Mouse (Mus musculus) limb, embryonic 13.5 days (tissue): ENCODE measurements around the gene Tekt2. TPM values are rescaled to one million over a fixed set of nuclear protein-coding genes. Genes with fewer than 3 reads are reported as not detected.

Experiments
- ATAC-seq: fragments of 200-750 bp; cut with Nextera tagmentation; 2 replicates; pipeline ENCODE4 v1.8.0; 2017; ENCODE audit warnings: low read depth, moderate number of reproducible peaks, moderate TSS enrichment; ENCODE audit not compliant: low FRiP score
- H3K27ac ChIP-seq: fragments of 300-500 bp; sonication (generic); 2 replicates; pipeline ENCODE4 v1.5.1; 2015; ENCODE audit warnings: inconsistent platforms, mild to moderate bottlenecking, moderate library complexity
- H3K27me3 ChIP-seq: fragments of 300-500 bp; sonication (generic); 2 replicates; pipeline ENCODE4 v1.6.1; 2015; ENCODE audit warnings: mild to moderate bottlenecking, inconsistent platforms
- H3K36me3 ChIP-seq: fragments of 300-500 bp; sonication (generic); 2 replicates; pipeline ENCODE4 v1.6.1; 2015; ENCODE audit warnings: inconsistent platforms, mild to moderate bottlenecking, moderate library complexity
- H3K4me1 ChIP-seq: fragments of 300-500 bp; sonication (generic); 2 replicates; pipeline ENCODE4 v1.6.1; 2015; ENCODE audit warnings: inconsistent platforms
- H3K4me2 ChIP-seq: fragments of 300-500 bp; sonication (generic); replicated peaks from 2 replicates; pipeline ENCODE4 v1.6.1; 2015; ENCODE audit warnings: inconsistent platforms, mild to moderate bottlenecking, moderate library complexity
- H3K4me3 ChIP-seq: fragments of 300-500 bp; sonication (generic); 2 replicates; pipeline ENCODE4 v1.5.1; 2015; ENCODE audit warnings: moderate library complexity, mild to moderate bottlenecking, inconsistent platforms
- H3K9ac ChIP-seq: fragments of 300-500 bp; sonication (generic); 2 replicates; pipeline ENCODE4 v1.6.1; 2015; ENCODE audit warnings: mild to moderate bottlenecking, inconsistent platforms
- H3K9me3 ChIP-seq: fragments of 300-500 bp; sonication (generic); 2 replicates; pipeline ENCODE4 v1.6.1; 2016; ENCODE audit warnings: inconsistent platforms
- WGBS: fragments of 180-500 bp; shearing (Covaris S2); methylation state at CpG from one replicate; pipeline ENCODE4 v1.1.7; 2015; 5-methylcytosine and 5-hydroxymethylcytosine counted together
- polyA plus RNA-seq: library from polyadenylated mRNA; unstranded; fragments of >200 nt; fragmentation: Nextera tagmentation; extraction: Ambion mirVana; gene quantifications from 2 replicates; pipeline ENCODE4 v1.2.1, GENCODE M21; 2015

Gene Tekt2
- polyA plus RNA-seq, 1 experiment from 2014 or later: 23.6 TPM

DNA sequence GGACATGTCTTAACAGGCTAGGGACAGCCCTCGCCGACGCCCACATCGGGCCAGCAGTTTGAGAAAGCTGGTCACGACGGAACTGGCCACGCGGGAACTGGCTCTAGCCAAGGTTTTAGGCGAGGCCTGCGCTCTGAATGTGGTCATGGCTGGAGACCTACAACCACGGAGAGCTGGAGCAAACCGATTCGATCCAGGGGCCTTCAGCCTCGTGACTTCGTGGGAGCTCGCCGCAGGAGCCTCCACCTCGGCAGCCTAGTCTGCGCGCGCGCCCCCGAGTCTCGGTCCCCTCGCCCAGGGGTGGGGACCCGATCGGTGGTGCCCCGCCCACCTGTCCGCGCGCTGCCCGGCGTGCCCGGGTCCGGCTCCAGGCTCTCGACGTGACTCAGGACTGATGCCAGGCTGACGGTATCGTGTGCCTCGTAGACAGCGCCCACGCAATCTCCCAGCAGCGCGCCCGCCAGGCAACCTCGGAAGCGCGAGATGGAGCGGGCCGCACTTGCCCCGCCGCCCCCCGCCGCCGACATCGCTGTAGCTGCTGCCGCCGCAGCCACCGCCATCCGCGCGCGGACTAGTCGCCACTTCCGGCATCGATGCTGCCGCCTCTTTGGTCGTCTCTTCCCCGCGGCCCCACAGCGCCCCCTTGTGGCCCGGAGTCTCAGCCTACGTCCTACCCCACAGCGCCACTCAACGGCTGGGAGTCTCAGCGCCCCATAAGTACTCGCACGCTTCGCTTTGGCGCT is 4.2 kb downstream of the Tekt2 start, which contains the start of gene Adprhl2:
TSS of gene Adprhl2 (minus strand) at position 593 of the 743 bp plus-strand sequence.
- H3K4me1 ChIP-seq: peaks cover 38% of the 10 kb centered on the region
- peaks cover 33% of the 10 kb centered on the region for H3K36me3 ChIP-seq
- under 1% methylated on average over 80 of the region's 80 CpGs for WGBS
- H3K4me2 ChIP-seq: peak within 1 kb of the TSS; percentile 84
- peak within 1 kb of the TSS; percentile 78 for H3K27ac ChIP-seq
- peak; percentile 74 for ATAC-seq
- peak within 1 kb of the TSS; percentile 75 for H3K4me3 ChIP-seq
- H3K9ac ChIP-seq: peak within 1 kb of the TSS; percentile 88
- peaks cover 18% of the 10 kb centered on the region; the same call in 1 of the 2 replicates for H3K27me3 ChIP-seq
- no peaks in the 10 kb centered on the region for H3K9me3 ChIP-seq

DNA sequence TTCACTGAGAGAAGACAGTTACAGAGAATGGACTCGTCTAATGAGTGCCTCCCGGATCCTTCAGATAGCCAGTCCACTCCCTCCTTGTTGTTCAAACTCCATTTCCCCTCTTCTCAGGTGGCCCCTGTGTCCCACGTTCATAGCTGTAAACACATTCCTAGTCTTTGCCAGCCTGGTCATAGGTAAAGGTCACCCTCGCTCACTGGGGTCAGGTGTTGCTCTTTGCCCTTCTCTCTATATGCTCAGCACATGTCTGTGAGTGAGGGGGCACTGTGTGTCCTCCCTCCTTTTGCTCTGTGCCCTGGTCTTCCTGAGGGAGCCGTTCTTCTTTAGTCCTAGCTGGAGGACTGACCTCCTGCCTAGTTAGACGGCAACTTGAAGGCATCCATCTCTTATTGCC is 5.7 kb downstream of the Tekt2 start:
- Histone ChIP-seq H3K9me3 (no peaks in the 10 kb centered on the region), H3K4me3 (0 out of 2 replicates have a peak overlapping the region, but pooled peaks have one; percentile 75), H3K4me2 (peak overlapping the region; percentile 84; the same call in 1 of the 2 replicates), H3K27me3 (peaks cover 16% of the 10 kb centered on the region; the same call in 1 of the 2 replicates), H3K27ac (no peak overlapping the region), H3K36me3 (peaks cover 47% of the 10 kb centered on the region), H3K4me1 (peaks cover 31% of the 10 kb centered on the region), H3K9ac (no peak overlapping the region)
- WGBS: 89% methylated on average over 6 of the region's 6 CpGs
- ATAC-seq: no peak

DNA sequence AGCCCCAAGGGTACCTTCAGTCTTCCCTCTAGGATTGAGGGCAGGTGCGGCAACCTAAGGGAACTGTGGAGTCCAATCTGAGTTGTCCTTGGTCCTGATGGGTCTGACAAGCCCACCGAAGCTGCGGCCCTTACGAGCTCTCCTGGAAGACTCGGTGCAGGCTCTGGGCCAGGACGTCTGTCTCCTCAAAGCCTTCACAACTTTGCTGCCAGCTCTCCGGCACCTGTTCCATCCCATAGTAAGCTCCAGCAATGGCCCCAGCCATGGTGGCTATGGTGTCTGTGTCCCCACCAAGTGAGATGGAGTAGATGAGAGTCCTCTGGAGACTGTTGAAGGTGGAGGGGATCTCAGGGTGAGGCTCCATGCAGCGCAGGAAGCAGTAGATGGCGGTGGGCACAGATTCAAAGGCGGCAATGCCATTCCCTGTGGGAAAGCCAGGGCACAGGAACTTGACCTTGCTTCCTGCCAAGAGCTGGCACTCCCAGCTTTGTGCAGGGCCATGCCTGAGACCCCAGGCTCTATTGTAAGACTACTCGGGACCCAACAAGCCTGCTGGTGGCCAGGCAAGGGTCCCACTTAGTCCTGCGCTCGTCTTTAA is 8.9 kb downstream of the Tekt2 start:
- H3K36me3 ChIP-seq: peaks cover 49% of the 10 kb centered on the region
- no peaks in the 10 kb centered on the region for H3K27me3 ChIP-seq
- H3K9me3 ChIP-seq: no peaks in the 10 kb centered on the region
- H3K4me2 ChIP-seq: no peak overlapping the region
- WGBS: 89% methylated on average over 13 of the region's 13 CpGs
- no peak overlapping the region for H3K4me3 ChIP-seq
- no peak overlapping the region for H3K9ac ChIP-seq
- no peak for ATAC-seq
- peaks cover 43% of the 10 kb centered on the region for H3K4me1 ChIP-seq
- no peak overlapping the region for H3K27ac ChIP-seq

DNA sequence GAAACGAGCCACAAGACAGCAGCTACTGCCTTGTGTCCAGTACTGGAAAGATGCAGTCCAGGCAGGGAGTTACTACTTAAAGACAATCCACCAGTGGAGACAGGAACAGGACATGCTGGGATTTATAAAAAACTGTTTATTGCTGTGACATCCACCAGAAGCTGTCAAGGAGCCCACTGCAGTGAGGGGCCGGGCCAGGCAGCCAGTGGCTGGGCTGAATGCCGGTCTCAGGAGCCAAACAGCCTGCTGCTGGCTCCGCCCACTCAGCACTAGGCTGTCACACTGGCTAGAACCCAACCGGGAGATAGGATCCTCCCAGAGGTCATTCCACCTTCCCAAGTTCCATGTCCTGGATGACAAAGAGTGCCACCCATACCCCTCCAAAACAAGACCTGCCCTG is 9.6 kb downstream of the Tekt2 start:
- Histone ChIP-seq H3K9ac (no peak overlapping the region), H3K9me3 (no peaks in the 10 kb centered on the region), H3K27ac (no peak overlapping the region), H3K4me2 (no peak overlapping the region), H3K4me3 (no peak overlapping the region), H3K27me3 (no peaks in the 10 kb centered on the region), H3K4me1 (peaks cover 43% of the 10 kb centered on the region), H3K36me3 (peaks cover 49% of the 10 kb centered on the region)
- WGBS: 50% methylated on average over 5 of the region's 5 CpGs
- ATAC-seq: no peak

DNA sequence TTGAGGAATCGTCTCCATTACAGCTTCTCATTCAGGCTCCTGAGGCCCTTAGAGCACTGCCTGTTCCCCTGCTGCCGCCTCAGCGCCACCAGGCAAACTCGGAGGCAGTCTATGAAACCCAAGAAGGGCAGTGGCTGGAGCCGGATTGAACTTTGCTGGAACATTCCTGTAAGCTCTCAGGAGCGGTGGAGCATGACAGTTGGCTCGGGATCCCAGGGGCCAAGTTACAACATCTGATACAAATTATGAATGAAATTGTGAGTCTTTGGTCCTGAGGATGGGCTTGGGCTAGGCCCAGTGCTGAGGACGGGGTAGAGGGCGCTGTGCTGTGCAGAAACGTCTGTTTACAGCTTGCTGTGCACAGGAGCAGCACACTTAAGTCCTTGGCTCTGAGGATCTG is 11.1 kb downstream of the Tekt2 start:
- Histone ChIP-seq H3K27me3 (no peaks in the 10 kb centered on the region), H3K4me2 (peak overlapping the region; percentile 9; the same call in 1 of the 2 replicates), H3K27ac (peak overlapping the region; percentile 74), H3K36me3 (peaks cover 52% of the 10 kb centered on the region), H3K4me3 (no peak overlapping the region), H3K9me3 (no peaks in the 10 kb centered on the region), H3K4me1 (peaks cover 38% of the 10 kb centered on the region), H3K9ac (no peak overlapping the region; the same call in 1 of the 2 replicates)
- no peak for ATAC-seq
- WGBS: 36% methylated on average over 10 of the region's 10 CpGs

DNA sequence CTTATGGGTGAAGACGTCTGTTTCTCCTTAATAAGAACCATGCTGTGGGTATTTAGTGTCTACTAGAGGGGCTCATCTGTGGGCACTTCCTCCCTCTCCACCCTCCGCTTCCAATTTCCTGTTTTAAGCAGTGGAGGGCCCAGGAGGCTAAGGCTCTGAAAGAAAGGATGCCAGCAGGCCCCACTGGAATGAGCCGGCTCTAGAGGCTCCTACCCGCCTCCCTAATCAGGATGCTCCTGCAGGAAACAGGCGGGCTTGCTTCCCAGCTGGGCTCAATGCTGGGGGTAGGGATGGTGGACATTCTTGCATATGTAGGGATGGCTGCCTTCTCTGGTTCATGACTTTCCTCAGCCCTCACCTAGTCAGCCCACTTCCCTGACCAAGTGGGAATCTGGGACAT is 12.3 kb downstream of the Tekt2 start:
- Histone ChIP-seq H3K4me1 (peaks cover 43% of the 10 kb centered on the region), H3K27me3 (no peaks in the 10 kb centered on the region), H3K4me3 (no peak overlapping the region), H3K9ac (0 out of 2 replicates have a peak overlapping the region, but pooled peaks have one; percentile 5), H3K4me2 (no peak overlapping the region), H3K9me3 (no peaks in the 10 kb centered on the region), H3K36me3 (peaks cover 40% of the 10 kb centered on the region), H3K27ac (peak overlapping the region; percentile 65)
- no peak for ATAC-seq
- 25% methylated on average over 5 of the region's 5 CpGs for WGBS

DNA sequence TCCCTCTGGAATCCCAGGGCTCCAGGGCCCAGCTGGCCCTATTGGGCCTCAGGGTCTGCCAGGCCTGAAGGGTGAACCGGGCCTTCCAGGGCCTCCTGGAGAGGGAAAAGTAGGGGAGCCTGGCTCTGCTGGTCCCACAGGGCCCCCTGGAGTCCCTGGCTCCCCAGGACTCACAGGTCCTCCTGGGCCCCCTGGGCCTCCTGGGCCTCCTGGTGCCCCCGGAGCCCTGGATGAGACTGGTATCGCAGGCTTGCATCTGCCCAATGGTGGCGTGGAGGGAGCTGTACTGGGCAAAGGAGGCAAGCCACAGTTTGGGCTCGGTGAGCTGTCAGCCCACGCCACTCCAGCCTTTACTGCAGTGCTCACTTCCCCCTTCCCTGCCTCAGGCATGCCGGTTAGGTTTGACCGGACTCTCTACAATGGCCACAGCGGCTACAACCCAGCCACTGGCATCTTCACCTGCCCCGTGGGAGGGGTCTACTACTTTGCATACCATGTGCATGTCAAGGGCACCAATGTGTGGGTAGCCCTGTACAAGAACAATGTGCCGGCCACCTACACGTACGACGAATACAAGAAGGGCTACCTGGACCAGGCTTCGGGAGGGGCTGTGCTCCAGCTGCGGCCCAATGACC is 13.8 kb downstream of the Tekt2 start:
- Histone ChIP-seq H3K27me3 (no peaks in the 10 kb centered on the region), H3K9me3 (no peaks in the 10 kb centered on the region), H3K27ac (no peak overlapping the region; the same call in 1 of the 2 replicates), H3K4me3 (no peak overlapping the region), H3K4me2 (no peak overlapping the region), H3K4me1 (peaks cover 43% of the 10 kb centered on the region), H3K36me3 (peaks cover 25% of the 10 kb centered on the region), H3K9ac (0 out of 2 replicates have a peak overlapping the region, but pooled peaks have one; percentile 13)
- no peak for ATAC-seq
- WGBS: 94% methylated on average over 16 of the region's 16 CpGs

DNA sequence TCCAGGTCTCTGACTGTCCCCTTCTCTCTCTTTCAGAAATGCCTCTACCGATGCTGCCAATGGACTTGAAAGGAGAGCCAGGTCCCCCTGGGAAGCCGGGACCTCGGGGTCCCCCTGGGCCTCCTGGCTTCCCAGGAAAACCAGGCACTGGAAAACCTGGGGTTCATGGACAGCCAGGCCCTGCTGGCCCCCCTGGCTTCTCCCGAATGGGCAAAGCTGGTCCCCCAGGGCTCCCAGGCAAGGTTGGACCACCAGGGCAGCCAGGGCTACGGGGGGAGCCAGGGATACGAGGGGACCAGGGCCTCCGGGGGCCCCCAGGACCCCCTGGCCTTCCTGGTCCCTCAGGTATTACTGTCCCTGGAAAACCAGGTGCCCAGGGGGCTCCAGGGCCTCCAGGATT is 15.1 kb downstream of the Tekt2 start:
- Histone ChIP-seq H3K36me3 (peaks cover 12% of the 10 kb centered on the region), H3K27ac (no peak overlapping the region), H3K9me3 (0 out of 2 replicates have a peak, but pooled peaks cover 7% of the 10 kb centered on the region), H3K4me1 (peaks cover 40% of the 10 kb centered on the region), H3K27me3 (no peaks in the 10 kb centered on the region), H3K9ac (no peak overlapping the region), H3K4me3 (no peak overlapping the region), H3K4me2 (no peak overlapping the region)
- 73% methylated on average over 7 of the region's 7 CpGs for WGBS
- no peak for ATAC-seq

DNA sequence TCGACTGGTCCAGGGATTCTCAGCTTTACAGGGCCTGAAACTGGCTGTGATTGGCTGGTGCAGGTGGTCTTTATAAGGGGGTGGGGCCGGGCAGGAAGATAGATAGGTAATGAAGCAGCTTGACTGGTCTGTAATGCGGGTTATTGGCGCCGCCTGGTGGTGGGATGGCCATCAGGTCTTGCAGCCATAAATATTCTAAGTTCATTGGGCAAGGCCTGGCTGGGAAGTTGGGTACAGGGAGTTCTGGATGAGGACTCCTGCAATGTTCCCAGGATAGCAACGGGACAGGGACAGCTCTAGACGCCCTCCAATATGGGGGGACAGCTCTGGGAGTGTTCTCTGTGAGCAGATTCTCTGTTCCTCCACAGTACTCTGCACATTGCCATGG is 15.6 kb downstream of the Tekt2 start:
- Histone ChIP-seq H3K4me3 (peak overlapping the region; percentile 24), H3K27me3 (no peaks in the 10 kb centered on the region), H3K9me3 (0 out of 2 replicates have a peak, but pooled peaks cover 7% of the 10 kb centered on the region), H3K4me2 (peak overlapping the region; percentile 58), H3K27ac (no peak overlapping the region), H3K4me1 (peaks cover 39% of the 10 kb centered on the region), H3K9ac (no peak overlapping the region), H3K36me3 (peaks cover 8% of the 10 kb centered on the region; the same call in 1 of the 2 replicates)
- WGBS: 0% methylated on average over 7 of the region's 7 CpGs
- peak; percentile 73 for ATAC-seq

DNA sequence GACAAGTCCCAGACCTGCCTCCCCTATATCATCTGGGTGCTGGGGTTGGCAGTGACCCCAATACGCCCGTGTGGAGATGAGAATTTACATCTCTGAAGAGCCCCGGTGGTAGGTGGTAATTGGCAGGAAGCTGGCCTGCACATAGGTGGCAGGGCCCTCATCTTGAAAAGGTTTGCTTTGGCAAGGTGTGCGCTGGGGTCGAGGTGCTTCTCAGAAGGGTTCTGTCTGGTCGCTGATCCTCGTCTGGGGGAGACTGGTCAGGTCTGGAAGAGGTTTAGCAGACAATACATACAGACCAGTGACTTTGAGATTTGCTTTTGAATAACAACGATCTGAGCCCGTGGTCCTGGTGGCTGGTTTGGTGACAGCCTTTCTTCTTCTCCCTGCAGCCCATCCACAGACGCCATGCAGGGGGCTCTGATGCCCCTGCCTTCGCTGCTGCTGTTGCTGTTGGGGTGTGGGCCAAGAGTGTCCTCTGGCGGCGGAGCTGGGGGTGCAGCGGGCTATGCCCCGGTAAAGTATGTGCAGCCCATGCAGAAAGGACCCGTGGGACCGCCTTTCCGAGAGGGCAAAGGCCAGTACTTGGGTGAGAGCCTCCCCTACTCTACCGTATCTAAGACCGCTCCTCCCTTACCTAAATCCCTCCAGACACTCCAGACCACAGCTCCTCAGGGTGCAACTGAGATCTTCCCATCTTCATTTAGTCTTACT is 16.1 kb downstream of the Tekt2 start:
- peak overlapping the region; percentile 35; the same call in 1 of the 2 replicates for H3K9ac ChIP-seq
- peak; percentile 24 for ATAC-seq
- H3K27ac ChIP-seq: no peak overlapping the region
- peak overlapping the region; percentile 24 for H3K4me3 ChIP-seq
- 13% methylated on average over 20 of the region's 20 CpGs for WGBS
- no peaks in the 10 kb centered on the region for H3K27me3 ChIP-seq
- H3K36me3 ChIP-seq: 0 out of 2 replicates have a peak, but pooled peaks cover 5% of the 10 kb centered on the region
- 0 out of 2 replicates have a peak, but pooled peaks cover 7% of the 10 kb centered on the region for H3K9me3 ChIP-seq
- H3K4me1 ChIP-seq: peaks cover 33% of the 10 kb centered on the region
- H3K4me2 ChIP-seq: peak overlapping the region; percentile 58

DNA sequence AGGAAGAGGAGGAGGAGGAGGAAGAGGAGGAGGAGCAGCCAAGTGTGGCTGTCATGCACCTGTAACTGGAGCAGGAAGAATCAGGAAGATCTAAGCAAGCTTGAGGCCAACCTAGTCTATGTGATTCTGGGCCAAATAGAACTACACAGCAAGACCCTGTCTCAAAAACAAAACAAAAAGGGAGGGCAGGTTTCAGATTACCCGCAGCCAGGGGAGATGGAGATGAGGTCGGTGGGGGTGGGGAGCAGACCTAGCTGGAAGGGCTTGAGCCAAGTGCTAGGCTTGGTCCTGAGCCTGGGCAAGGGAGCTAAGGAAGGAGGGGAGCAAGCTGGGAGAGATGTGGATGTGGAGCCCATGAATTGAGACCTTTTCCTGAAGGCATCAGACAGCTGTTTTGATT is 18.7 kb downstream of the Tekt2 start:
- H3K4me1 ChIP-seq: peaks cover 19% of the 10 kb centered on the region
- no peak overlapping the region for H3K4me2 ChIP-seq
- H3K9me3 ChIP-seq: 0 out of 2 replicates have a peak, but pooled peaks cover 7% of the 10 kb centered on the region
- H3K36me3 ChIP-seq: 0 out of 2 replicates have a peak, but pooled peaks cover 5% of the 10 kb centered on the region
- peaks cover 15% of the 10 kb centered on the region for H3K27me3 ChIP-seq
- no peak overlapping the region for H3K4me3 ChIP-seq
- 19% methylated on average over 2 of the region's 2 CpGs for WGBS
- H3K27ac ChIP-seq: no peak overlapping the region
- H3K9ac ChIP-seq: no peak overlapping the region
- ATAC-seq: no peak
